Mouse (Mus musculus): Measurements from ENCODE around the gene Lman1l. TPM values are rescaled to one million over a fixed set of nuclear protein-coding genes. Genes with fewer than 3 reads are reported as not detected.

The Lman1l gene
- total RNA-seq, 2 experiments from 2014 or later = not detected

- H3K27ac ChIP-seq = no peak overlapping the region
- H3K4me3 ChIP-seq = no peak overlapping the region
- no peak for TF ChIP-seq CTCF (conservative IDR thresholded peaks at IDR 0.05)
- no peak for DNase-seq (ENCODE audit: low spot score in 2 of 2)
These were observed 34.4 kb upstream of the Lman1l start for GRCm38 (mm10) chr9:57654966-57655365.

GRCm38 (mm10) chr9:57653283-57653682 lies 32.7 kb upstream of the Lman1l start, which contains the start of gene Csk:
TSS of gene Csk (minus strand) at chr9:57653631.
- no peak for TF ChIP-seq CTCF (conservative IDR thresholded peaks at IDR 0.05)
- H3K4me3 ChIP-seq = no peak within 1 kb of the TSS

GRCm38 (mm10) chr9:57652855-57653254 lies 32.3 kb upstream of the Lman1l start:
- H3K4me3 ChIP-seq = no peak overlapping the region
- no peak for TF ChIP-seq CTCF (conservative IDR thresholded peaks at IDR 0.05)
- no peak for DNase-seq (ENCODE audit: low spot score in 2 of 2)

More at GRCm38 (mm10) chr9:57653283-57653682, 32.7 kb upstream of the Lman1l start, which contains the start of gene Csk:
- no peak within 1 kb of the TSS for H3K27ac ChIP-seq
- no peak for DNase-seq (ENCODE audit: low spot score in 2 of 2)

GRCm38 (mm10) chr9:57652351-57652750 lies 31.8 kb upstream of the Lman1l start:
- Histone ChIP-seq H3K4me3 (no peak overlapping the region), H3K27ac (no peak overlapping the region)
- no peak for TF ChIP-seq CTCF (conservative IDR thresholded peaks at IDR 0.05)
- no peak for DNase-seq (ENCODE audit: low spot score in 2 of 2)

More at GRCm38 (mm10) chr9:57652855-57653254, 32.3 kb upstream of the Lman1l start:
- H3K27ac ChIP-seq = no peak overlapping the region

GRCm38 (mm10) chr9:57650786-57651311 lies 30.3 kb upstream of the Lman1l start:
- no peak for TF ChIP-seq CTCF (conservative IDR thresholded peaks at IDR 0.05)
- Histone ChIP-seq H3K4me3 (no peak overlapping the region), H3K27ac (peak overlapping the region; percentile 59; the same call in 1 of the 2 replicates)
- DNase-seq (ENCODE audit: low spot score in 2 of 2) = no peak

GRCm38 (mm10) chr9:57650130-57650785 lies 29.7 kb upstream of the Lman1l start:
- H3K27ac ChIP-seq = peak overlapping the region; percentile 59; the same call in 1 of the 2 replicates
- no peak for DNase-seq (ENCODE audit: low spot score in 2 of 2)
- no peak for TF ChIP-seq CTCF (conservative IDR thresholded peaks at IDR 0.05)
- H3K4me3 ChIP-seq = no peak overlapping the region

GRCm38 (mm10) chr9:57647286-57648108 lies 26.9 kb upstream of the Lman1l start:
- Histone ChIP-seq H3K27ac (peak overlapping the region; percentile 51; the same call in 1 of the 2 replicates), H3K4me3 (no peak overlapping the region)
- DNase-seq (ENCODE audit: low spot score in 2 of 2) = no peak
- TF ChIP-seq CTCF (conservative IDR thresholded peaks at IDR 0.05) = no peak

GRCm38 (mm10) chr9:57646551-57647103 lies 26.1 kb upstream of the Lman1l start:
- Histone ChIP-seq H3K27ac (peak overlapping the region; percentile 51; the same call in 1 of the 2 replicates), H3K4me3 (no peak overlapping the region)
- DNase-seq (ENCODE audit: low spot score in 2 of 2) = no peak
- TF ChIP-seq CTCF (conservative IDR thresholded peaks at IDR 0.05) = no peak

- peak overlapping the region; percentile 80 for H3K4me3 ChIP-seq
- peak; percentile 91 for TF ChIP-seq CTCF (conservative IDR thresholded peaks at IDR 0.05)
- peak overlapping the region; percentile 93 for H3K27ac ChIP-seq
- DNase-seq (ENCODE audit: low spot score in 2 of 2) = peak; percentile 89 to 96
These were observed 24.6 kb upstream of the Lman1l start for GRCm38 (mm10) chr9:57644944-57645893.

GRCm38 (mm10) chr9:57644442-57644943 lies 23.9 kb upstream of the Lman1l start:
- no peak for DNase-seq (ENCODE audit: low spot score in 2 of 2)
- TF ChIP-seq CTCF (conservative IDR thresholded peaks at IDR 0.05) = no peak
- Histone ChIP-seq H3K4me3 (peak overlapping the region; percentile 80), H3K27ac (peak overlapping the region; percentile 93)

GRCm38 (mm10) chr9:57643856-57644180 lies 23.2 kb upstream of the Lman1l start:
- peak overlapping the region; percentile 80 for H3K4me3 ChIP-seq
- no peak overlapping the region for H3K27ac ChIP-seq
- DNase-seq (ENCODE audit: low spot score in 2 of 2) = no peak
- no peak for TF ChIP-seq CTCF (conservative IDR thresholded peaks at IDR 0.05)
